Mouse (Mus musculus): Measurements from ENCODE around the gene Dscaml1.

DNA sequence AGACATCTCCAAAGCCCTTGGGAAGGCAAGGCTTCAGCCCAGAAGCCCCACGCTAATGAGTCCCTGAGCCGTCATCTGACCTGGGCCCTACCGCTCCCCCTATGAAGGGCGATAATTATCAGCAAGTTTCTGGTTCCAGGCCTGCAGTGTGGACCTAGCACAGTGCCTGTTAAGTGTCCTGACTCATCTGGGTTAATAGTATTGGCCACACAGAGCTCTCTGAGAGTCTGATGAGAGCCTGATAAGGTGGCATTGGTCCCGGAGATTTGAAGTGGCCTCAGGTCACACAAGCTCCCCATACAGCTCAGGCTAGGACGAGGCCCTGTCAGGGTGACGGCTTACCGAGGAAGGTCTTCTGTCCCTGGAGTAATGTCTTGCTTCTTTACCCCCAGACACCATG lies 36.8 kb upstream of the Dscaml1 start:
- TF ChIP-seq HCFC1 (IDR thresholded peaks at IDR 0.05; ENCODE audit: borderline replicate concordance, insufficient read depth, low read length) = no peak
- TF ChIP-seq ZNF384 (IDR thresholded peaks at IDR 0.05; ENCODE audit: low read depth, low read length) = no peak
- TF ChIP-seq MAFK (IDR thresholded peaks at IDR 0.05; ENCODE audit: insufficient read depth, low read depth, low read length) = no peak
- TF ChIP-seq CHD2 (IDR thresholded peaks at IDR 0.05; ENCODE audit: low read depth, low read length) = no peak
- no peak for TF ChIP-seq ZC3H11A (IDR thresholded peaks at IDR 0.05; ENCODE audit: borderline replicate concordance, low read depth, low read length)

Measured in ES-E14 (cell line).